Mouse (Mus musculus): ENCODE measurements around the gene Trappc3.
A peak's percentile ranks its signal among the peaks of the same experiment; 100 is the strongest.

Trappc3 gene

DNA sequence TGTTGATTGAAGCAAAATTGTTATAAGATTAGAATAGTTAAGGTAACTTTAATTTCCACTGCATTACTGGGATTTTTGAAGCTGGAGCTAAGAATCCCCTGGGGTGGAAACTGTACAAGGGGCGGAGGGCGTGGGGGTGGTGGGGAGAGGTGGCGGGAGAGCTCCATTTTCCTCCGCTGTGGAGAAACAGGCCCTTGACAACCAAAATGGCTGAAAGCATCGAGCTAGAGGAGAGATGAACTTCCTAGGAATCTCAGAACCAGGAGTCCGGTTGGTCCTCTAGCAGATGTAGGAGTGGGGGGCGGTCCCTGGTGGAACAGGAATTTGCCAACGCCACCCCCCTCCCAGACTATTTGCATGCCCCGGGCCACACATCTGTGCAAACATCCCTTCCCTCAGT is 19.6 kb downstream of the Trappc3 start:
- no peak for DNase-seq

DNA sequence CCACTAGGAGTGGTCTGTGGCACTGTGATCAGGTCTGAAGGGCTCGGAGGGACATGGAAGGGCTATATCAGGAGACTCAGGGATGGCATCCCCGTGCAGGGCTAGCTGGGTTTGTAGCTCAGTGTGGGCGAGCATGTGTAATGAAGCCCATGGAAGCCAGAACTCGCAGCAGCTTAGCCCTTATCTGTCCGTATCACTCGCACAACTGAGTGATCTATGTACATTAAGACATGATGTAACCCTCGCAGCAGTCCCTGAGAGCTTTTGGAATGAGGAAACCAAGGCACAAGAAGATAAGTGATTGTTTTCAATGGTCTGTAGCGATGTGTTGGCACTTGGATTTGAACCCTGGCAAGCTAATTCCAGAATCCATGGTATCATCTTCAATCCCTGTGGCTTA is 21.5 kb downstream of the Trappc3 start:
- no peak for DNase-seq

GRCm38 (mm10) chr4:126286492-126286891 is 24.4 kb downstream of the Trappc3 start, which contains the start of gene Col8a2:
Col8a2 (plus strand) TSS chr4:126286793.
- DNase-seq, result peak; percentile 49

- no peak for DNase-seq
These were observed 25.3 kb downstream of the Trappc3 start for GRCm38 (mm10) chr4:126287302-126287995.

- DNase-seq, result no peak
These were observed 26.1 kb downstream of the Trappc3 start for GRCm38 (mm10) chr4:126288085-126288666.

DNA sequence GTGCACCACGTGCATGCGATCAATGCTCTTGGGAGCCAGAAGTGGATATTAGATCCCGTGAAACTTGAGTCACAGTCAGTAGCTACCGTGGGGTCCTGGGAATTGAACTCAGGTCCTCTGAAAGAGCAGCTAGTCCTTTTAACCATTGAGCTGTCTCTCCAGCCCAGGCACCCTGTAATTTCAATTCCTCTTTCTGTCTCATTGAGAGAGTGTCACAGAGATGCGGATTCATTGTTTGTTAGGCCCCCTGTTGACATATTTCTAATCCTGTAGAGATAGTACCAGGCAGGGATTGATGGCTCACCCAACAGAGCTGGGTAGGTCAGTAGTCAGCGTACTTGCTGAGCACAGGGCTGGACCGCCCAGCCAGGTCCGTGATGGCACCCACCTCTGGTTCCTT is 28.2 kb downstream of the Trappc3 start:
- DNase-seq, result no peak

DNA sequence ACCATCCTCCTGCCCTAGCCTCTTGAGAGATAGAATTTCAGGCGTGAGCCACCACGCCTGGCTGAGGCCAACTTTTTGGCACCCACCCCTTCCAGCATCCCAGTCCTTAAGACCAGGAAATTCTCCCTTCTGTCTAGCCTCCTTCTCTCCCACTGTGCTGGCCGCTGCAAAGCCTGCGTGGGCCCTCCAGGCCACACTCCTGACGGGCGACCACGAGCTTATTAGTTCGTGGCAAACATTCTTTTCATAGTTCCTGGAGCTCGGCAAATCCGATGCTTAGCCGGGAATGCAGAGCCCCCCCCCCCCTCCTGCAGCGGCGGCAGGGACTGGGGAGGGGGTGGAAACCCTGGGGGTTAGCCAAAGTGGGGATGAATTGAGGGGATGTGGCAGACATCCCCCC is 29.1 kb downstream of the Trappc3 start:
- no peak for DNase-seq

GRCm38 (mm10) chr4:126295152-126295551 is 33.0 kb downstream of the Trappc3 start:
- DNase-seq, result no peak

GRCm38 (mm10) chr4:126295937-126296336 is 33.8 kb downstream of the Trappc3 start:
- DNase-seq, result no peak

GRCm38 (mm10) chr4:126296617-126297101 is 34.5 kb downstream of the Trappc3 start:
- DNase-seq, result peak; percentile 76

DNA sequence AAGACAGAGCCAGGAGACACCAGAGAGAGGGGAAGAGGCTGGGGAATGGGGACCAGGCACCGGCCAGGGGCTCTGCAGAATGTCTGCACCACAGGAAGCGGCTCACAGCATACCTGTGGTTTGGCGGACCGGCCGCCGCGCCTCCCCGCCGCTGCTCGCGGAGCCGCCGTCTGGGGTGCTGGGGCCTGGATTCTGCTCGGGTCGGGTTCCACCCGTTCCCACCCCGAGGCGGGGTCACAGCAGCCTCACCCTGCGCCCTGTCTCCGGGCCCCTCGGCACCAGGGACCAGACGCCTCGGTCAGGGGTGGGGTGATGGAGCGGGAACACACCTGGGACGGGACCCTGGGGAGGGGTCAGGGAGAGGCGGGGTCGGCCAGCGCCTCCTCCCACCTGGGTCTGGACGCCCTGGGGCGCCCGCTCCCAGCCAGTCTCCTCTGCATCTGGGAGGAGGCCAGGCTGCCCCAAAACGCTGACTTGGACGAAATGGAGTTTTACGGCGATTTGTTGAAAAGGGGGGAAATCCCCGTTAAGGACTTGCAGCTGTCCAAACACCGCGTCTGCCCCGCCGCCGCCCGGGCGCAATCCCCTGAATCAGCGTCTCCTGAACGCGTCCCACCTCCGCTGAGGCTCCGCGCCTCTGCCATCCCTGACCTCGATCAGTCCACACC is 38.9 kb downstream of the Trappc3 start:
- peak; percentile 68 for DNase-seq

DNA sequence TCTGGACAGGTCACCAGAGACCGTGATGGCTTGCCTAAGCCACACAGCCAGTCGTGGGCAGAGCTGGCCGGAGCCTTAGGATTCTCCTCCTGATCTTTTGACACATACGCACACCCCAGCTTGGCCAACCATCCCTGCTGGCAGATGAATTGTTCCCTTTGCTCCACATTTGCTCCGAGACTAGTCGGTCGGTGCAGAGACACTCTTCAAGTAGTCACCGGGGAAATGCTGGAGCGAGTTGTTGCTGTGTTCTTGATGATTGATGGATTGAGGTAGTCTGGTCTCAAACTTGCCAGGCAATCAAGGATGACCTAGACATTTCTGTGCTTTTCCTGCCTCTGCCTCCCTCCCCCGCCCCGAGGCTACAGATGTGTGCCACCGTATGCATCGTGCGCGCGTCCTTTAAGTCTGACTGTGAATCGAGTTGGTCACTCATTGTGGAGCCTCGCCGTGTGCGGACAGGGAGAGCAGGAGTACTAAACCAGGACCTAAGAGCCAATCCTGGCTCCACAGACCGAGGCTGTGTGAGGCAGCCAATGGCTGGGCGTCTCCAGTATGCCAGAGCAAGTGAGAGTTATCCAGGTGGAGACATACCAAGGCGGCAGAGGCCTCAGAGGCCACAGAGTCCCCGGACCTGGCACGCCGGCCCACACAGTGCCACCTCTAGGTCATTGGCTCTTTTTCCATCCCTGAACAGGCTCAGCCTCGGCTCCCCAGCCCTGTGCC is 39.6 kb downstream of the Trappc3 start:
- peak; percentile 52 for DNase-seq

GRCm38 (mm10) chr4:126303877-126304276 is 41.8 kb downstream of the Trappc3 start:
- no peak for DNase-seq

- DNase-seq, result no peak
These were observed 43.3 kb downstream of the Trappc3 start for GRCm38 (mm10) chr4:126305428-126305827.

- no peak for DNase-seq
These were observed 43.9 kb downstream of the Trappc3 start for GRCm38 (mm10) chr4:126306058-126306457.

DNA sequence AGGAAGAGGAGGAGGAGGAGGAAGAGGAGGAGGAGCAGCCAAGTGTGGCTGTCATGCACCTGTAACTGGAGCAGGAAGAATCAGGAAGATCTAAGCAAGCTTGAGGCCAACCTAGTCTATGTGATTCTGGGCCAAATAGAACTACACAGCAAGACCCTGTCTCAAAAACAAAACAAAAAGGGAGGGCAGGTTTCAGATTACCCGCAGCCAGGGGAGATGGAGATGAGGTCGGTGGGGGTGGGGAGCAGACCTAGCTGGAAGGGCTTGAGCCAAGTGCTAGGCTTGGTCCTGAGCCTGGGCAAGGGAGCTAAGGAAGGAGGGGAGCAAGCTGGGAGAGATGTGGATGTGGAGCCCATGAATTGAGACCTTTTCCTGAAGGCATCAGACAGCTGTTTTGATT is 44.7 kb downstream of the Trappc3 start:
- DNase-seq, result no peak

DNA sequence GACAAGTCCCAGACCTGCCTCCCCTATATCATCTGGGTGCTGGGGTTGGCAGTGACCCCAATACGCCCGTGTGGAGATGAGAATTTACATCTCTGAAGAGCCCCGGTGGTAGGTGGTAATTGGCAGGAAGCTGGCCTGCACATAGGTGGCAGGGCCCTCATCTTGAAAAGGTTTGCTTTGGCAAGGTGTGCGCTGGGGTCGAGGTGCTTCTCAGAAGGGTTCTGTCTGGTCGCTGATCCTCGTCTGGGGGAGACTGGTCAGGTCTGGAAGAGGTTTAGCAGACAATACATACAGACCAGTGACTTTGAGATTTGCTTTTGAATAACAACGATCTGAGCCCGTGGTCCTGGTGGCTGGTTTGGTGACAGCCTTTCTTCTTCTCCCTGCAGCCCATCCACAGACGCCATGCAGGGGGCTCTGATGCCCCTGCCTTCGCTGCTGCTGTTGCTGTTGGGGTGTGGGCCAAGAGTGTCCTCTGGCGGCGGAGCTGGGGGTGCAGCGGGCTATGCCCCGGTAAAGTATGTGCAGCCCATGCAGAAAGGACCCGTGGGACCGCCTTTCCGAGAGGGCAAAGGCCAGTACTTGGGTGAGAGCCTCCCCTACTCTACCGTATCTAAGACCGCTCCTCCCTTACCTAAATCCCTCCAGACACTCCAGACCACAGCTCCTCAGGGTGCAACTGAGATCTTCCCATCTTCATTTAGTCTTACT is 47.2 kb downstream of the Trappc3 start:
- peak; percentile 63 for DNase-seq

- peak; percentile 90 for DNase-seq
These were observed 47.8 kb downstream of the Trappc3 start for GRCm38 (mm10) chr4:126309922-126310309.

- no peak for DNase-seq
These were observed 48.2 kb downstream of the Trappc3 start for GRCm38 (mm10) chr4:126310344-126310743.

GRCm38 (mm10) chr4:126311566-126312200 is 49.6 kb downstream of the Trappc3 start:
- no peak for DNase-seq

DNA sequence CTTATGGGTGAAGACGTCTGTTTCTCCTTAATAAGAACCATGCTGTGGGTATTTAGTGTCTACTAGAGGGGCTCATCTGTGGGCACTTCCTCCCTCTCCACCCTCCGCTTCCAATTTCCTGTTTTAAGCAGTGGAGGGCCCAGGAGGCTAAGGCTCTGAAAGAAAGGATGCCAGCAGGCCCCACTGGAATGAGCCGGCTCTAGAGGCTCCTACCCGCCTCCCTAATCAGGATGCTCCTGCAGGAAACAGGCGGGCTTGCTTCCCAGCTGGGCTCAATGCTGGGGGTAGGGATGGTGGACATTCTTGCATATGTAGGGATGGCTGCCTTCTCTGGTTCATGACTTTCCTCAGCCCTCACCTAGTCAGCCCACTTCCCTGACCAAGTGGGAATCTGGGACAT is 51.1 kb downstream of the Trappc3 start:
- no peak for DNase-seq

- peak; percentile 63 for DNase-seq
These were observed 52.3 kb downstream of the Trappc3 start for GRCm38 (mm10) chr4:126314393-126314792.
